Comparison of ENCODE assay signal across 13 mouse cellular contexts in the genomic region with DNA sequence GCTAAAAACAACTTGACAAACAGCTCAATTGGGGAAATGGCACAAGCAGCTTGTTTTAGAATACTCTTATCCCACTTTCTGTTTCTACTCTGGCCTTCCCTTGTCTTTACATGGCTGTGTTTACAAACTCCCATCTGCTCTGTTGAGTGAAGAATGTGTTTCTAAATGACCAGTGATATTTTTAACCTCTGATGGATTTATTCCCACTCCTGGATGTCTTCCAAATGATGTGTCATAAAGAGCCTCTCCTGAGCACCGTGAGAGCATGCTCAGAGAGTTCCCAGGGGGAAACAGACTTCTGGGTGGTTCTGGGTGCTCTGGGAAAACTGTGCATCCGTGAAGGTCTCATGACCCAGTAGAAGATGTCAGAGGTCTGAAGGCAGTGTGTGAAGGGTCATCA. TPM values are rescaled to one million over a fixed set of nuclear protein-coding genes. Genes with fewer than 3 reads are reported as not detected.
A peak's percentile ranks its signal among the peaks of the same experiment; 100 is the strongest.
DNase-seq lines count a peak whose midpoint lies in the region; ATAC-seq lines count a peak whose summit lies in the region.
"Had no signal": no experiment of that assay in that cellular context is flagged by ENCODE, and none has a peak within 500 bp of the region (broad histone marks: within the 10 kb centered on the region; RNA-seq: fewer than 3 reads in every experiment).

No protein-coding gene starts in this region.

- H3K36me3 ChIP-seq in heart, embryonic 10.5 days: no peaks in the 10 kb centered on the region
- H3K36me3 ChIP-seq in forebrain, embryonic 15.5 days: no peaks in the 10 kb centered on the region

- WGBS in heart, embryonic 10.5 days: 48% methylated on average over 2 of the region's 2 CpGs
- WGBS in forebrain, embryonic 15.5 days: 65% methylated on average over 2 of the region's 2 CpGs

- no peaks in the 10 kb centered on the region for H3K27me3 ChIP-seq in heart, embryonic 10.5 days (ENCODE audit: insufficient read depth, poor library complexity, severe bottlenecking)
- no peaks in the 10 kb centered on the region for H3K27me3 ChIP-seq in forebrain, embryonic 15.5 days

- H3K27ac ChIP-seq in heart, embryonic 10.5 days: peak overlapping the region; percentile 81
- H3K27ac ChIP-seq in forebrain, embryonic 15.5 days (replicated peaks): no peak overlapping the region
- H3K27ac ChIP-seq: left cerebral cortex, adult 2 months had no signal

- H3K4me2 ChIP-seq in forebrain, embryonic 15.5 days (replicated peaks): no peak overlapping the region

- H3K9me3 ChIP-seq in heart, embryonic 10.5 days: no peaks in the 10 kb centered on the region
- no peaks in the 10 kb centered on the region for H3K9me3 ChIP-seq in forebrain, embryonic 15.5 days

- H3K9ac ChIP-seq in forebrain, embryonic 15.5 days (replicated peaks): no peak overlapping the region

- ATAC-seq in forebrain, embryonic 15.5 days (replicated peaks): no peak

- peaks cover 34% of the 10 kb centered on the region for H3K4me1 ChIP-seq in heart, embryonic 10.5 days
- no peaks in the 10 kb centered on the region for H3K4me1 ChIP-seq in forebrain, embryonic 15.5 days

- DNase-seq in gastrocnemius, adult 18-20 months (ENCODE audit: low spot score): peak; percentile 67
- no peak for DNase-seq in gastrocnemius, adult 8-10 months (ENCODE audit: low spot score in 2 of 2)
- peak; percentile 90 for DNase-seq in NIH3T3 (ENCODE audit: low read depth)
- no peak for DNase-seq in heart, embryonic 10.5 days (ENCODE audit: low spot score)
- DNase-seq in lung, postnatal 10 days: peak; percentile 89
- DNase-seq in retina, embryonic 14.5 days (ENCODE audit: low spot score): no peak
- no peak for DNase-seq in yolk sac, embryonic 10.5 days (ENCODE audit: low spot score)
- DNase-seq: adrenal gland, postnatal 14 days; embryo, embryonic 11 days had no signal

- H3K4me3 ChIP-seq in heart, embryonic 10.5 days: no peak overlapping the region
- no peak overlapping the region for H3K4me3 ChIP-seq in forebrain, embryonic 15.5 days
- H3K4me3 ChIP-seq: left cerebral cortex, adult 2 months had no signal

RNA-seq across cellular contexts. Expression of gene Fam189a2, which starts 24.1 kb away (rescaled TPM):
- 10 to 100 TPM; 23.9 to 33.6 TPM for total RNA-seq in gastrocnemius, adult 18-20 months (2021)
- total RNA-seq in gastrocnemius, adult 8-10 months (2022): 10 to 100 TPM; 21.5 to 31.0 (median 28.2) TPM
- 3.3 and 5.3 TPM in 2 replicates for polyA plus RNA-seq in heart, embryonic 10.5 days (2016; fragmentation: Nextera tagmentation; extraction: Ambion mirVana)
- 0.48 and 0.57 TPM in 2 replicates for polyA plus RNA-seq in forebrain, embryonic 15.5 days (2015; fragmentation: Nextera tagmentation; extraction: Ambion mirVana)
- total RNA-seq: granulocyte monocyte progenitor cell, adult 5-6 weeks; megakaryocyte progenitor cell, adult 5-6 weeks had no signal

Comparison
In these comparisons a context has a peak if more than half of its experiments do, and no peak if none do; other contexts are left out.
1. DNase-seq: peak in gastrocnemius, adult 18-20 months (single experiment), NIH3T3 (single experiment) and lung, postnatal 10 days (single experiment); none in gastrocnemius, adult 8-10 months (0 of 2), heart, embryonic 10.5 days (single experiment), retina, embryonic 14.5 days (single experiment) and yolk sac, embryonic 10.5 days (single experiment).